ENCODE assay signal across 8 mouse cellular contexts in the genomic region with DNA sequence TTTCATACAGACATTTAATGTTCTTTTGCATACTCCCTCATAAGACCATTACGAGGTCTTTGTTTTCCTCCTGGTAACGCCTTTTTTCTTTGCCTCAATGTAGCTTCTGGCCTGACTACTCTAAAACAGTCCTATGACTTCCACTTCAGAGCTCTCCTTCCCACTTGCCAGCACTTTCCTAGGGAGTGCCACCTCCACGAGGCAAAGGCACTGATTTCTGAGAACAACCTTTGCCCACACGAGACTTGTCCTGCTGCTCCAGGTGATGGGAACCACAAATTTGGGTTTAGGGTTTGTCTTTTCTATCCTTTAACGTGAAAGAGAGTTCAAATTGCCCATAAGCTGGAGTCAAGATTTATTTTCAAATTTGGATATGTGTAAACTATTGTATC. TPM values are rescaled to one million over a fixed set of nuclear protein-coding genes. Genes with fewer than 3 reads are reported as not detected.
A peak's percentile ranks its signal among the peaks of the same experiment; 100 is the strongest.
DNase-seq lines count a peak whose midpoint lies in the region; ATAC-seq and TF ChIP-seq lines count a peak whose summit lies in the region.

No protein-coding gene starts in this region.

- H3K36me3 ChIP-seq in heart, adult 2 months (ENCODE audit: control insufficient read depth, insufficient read depth, low read length) = peaks cover 8% of the 10 kb centered on the region; the same call in 1 of the 2 replicates
- H3K36me3 ChIP-seq in E14TG2a.4 (ENCODE audit: insufficient read depth, low read length) = peaks cover 91% of the 10 kb centered on the region
- H3K36me3 ChIP-seq in heart, postnatal 0 days (replicated peaks; ENCODE audit: control insufficient read depth, insufficient read depth, low read length) = peaks cover 70% of the 10 kb centered on the region
- H3K36me3 ChIP-seq in lung, postnatal 0 days (ENCODE audit: insufficient read depth, low read length) = peaks cover 31% of the 10 kb centered on the region

- no peak for DNase-seq in heart, adult 2 months
- no peak for DNase-seq in heart, adult 11 months
- no peak for DNase-seq in heart, postnatal 0 days (ENCODE audit: low spot score)
- DNase-seq in lung, postnatal 0 days (ENCODE audit: low spot score) = peak; percentile 83
- no peak for DNase-seq in right cerebral cortex, postnatal 4 days
- DNase-seq in layer of hippocampus, adult 11-12 months (ENCODE audit: low spot score) = no peak

- H3K9ac ChIP-seq in heart, adult 2 months (ENCODE audit: low read depth, low read length) = peak overlapping the region; percentile 76
- H3K9ac ChIP-seq in heart, postnatal 0 days (replicated peaks; ENCODE audit: low read depth, low read length) = peak overlapping the region; percentile 79
- H3K9ac ChIP-seq in lung, postnatal 0 days (replicated peaks; ENCODE audit: low read depth) = peak overlapping the region; percentile 81

- H3K27ac ChIP-seq in heart, adult 2 months = peak overlapping the region; percentile 96
- peak overlapping the region; percentile 96 for H3K27ac ChIP-seq in heart, postnatal 0 days (ENCODE audit: low read depth)
- peak overlapping the region; percentile 98 for H3K27ac ChIP-seq in lung, postnatal 0 days (ENCODE audit: low read length)

- TF ChIP-seq POLR2A in heart, adult 2 months (IDR thresholded peaks at IDR 0.05; ENCODE audit: insufficient read depth, low read depth, low read length) = no peak

- TF ChIP-seq CTCF in heart, adult 2 months (IDR thresholded peaks at IDR 0.05) = no peak
- TF ChIP-seq CTCF in E14TG2a.4 (conservative IDR thresholded peaks at IDR 0.05; ENCODE audit: low read length) = no peak
- no peak for TF ChIP-seq CTCF in heart, postnatal 0 days (IDR thresholded peaks at IDR 0.05; ENCODE audit: low read depth)
- no peak for TF ChIP-seq CTCF in lung, postnatal 0 days (IDR thresholded peaks at IDR 0.05)

- peaks cover 5% of the 10 kb centered on the region for H3K4me1 ChIP-seq in heart, adult 2 months (ENCODE audit: control insufficient read depth, insufficient read depth, low read length)
- peaks cover 49% of the 10 kb centered on the region for H3K4me1 ChIP-seq in E14TG2a.4 (replicated peaks; ENCODE audit: low read depth, low read length)
- peaks cover 15% of the 10 kb centered on the region for H3K4me1 ChIP-seq in heart, postnatal 0 days (ENCODE audit: control insufficient read depth, insufficient read depth)
- 0 out of 2 replicates have a peak, but pooled peaks cover 4% of the 10 kb centered on the region for H3K4me1 ChIP-seq in lung, postnatal 0 days (ENCODE audit: insufficient read depth, low read depth, low read length)

- H3K4me3 ChIP-seq in heart, adult 2 months = peak overlapping the region; percentile 76
- H3K4me3 ChIP-seq in E14TG2a.4 (replicated peaks; ENCODE audit: low read length) = peak overlapping the region; percentile 83
- peak overlapping the region; percentile 82 for H3K4me3 ChIP-seq in heart, postnatal 0 days (ENCODE audit: low read depth, low read length)
- H3K4me3 ChIP-seq in lung, postnatal 0 days (ENCODE audit: low read depth, low read length) = peak overlapping the region; percentile 64

- no peaks in the 10 kb centered on the region for H3K9me3 ChIP-seq in E14TG2a.4 (ENCODE audit: low read length)
- H3K9me3 ChIP-seq in heart, postnatal 0 days (replicated peaks; ENCODE audit: control insufficient read depth, low read length) = no peaks in the 10 kb centered on the region
- no peaks in the 10 kb centered on the region for H3K9me3 ChIP-seq in lung, postnatal 0 days (ENCODE audit: low read length)

- no peaks in the 10 kb centered on the region for H3K79me2 ChIP-seq in heart, adult 2 months (replicated peaks; ENCODE audit: control insufficient read depth, insufficient read depth, low read length)

- H3K27me3 ChIP-seq in heart, adult 2 months (ENCODE audit: control insufficient read depth, insufficient read depth, low read length) = no peaks in the 10 kb centered on the region
- no peaks in the 10 kb centered on the region for H3K27me3 ChIP-seq in E14TG2a.4 (ENCODE audit: insufficient read depth, low read length)
- no peaks in the 10 kb centered on the region for H3K27me3 ChIP-seq in heart, postnatal 0 days (ENCODE audit: control insufficient read depth, insufficient read depth, low read length)
- H3K27me3 ChIP-seq in lung, postnatal 0 days (replicated peaks; ENCODE audit: insufficient read depth, low read length) = no peaks in the 10 kb centered on the region

- WGBS in heart, adult 2 months = 17% methylated on average over 5 of the region's 5 CpGs
- 23% methylated on average over 5 of the region's 5 CpGs for WGBS in heart, postnatal 0 days
- 13% methylated on average over 5 of the region's 5 CpGs for WGBS in lung, postnatal 0 days

- no peak for ATAC-seq in heart, postnatal 0 days (ENCODE audit: insufficient read depth, low read depth)
- ATAC-seq in lung, postnatal 0 days = peak; percentile 41
- no peak for ATAC-seq in cerebellum, adult (ENCODE audit: insufficient number of reproducible peaks, low FRiP score, low TSS enrichment)

- intact Hi-C loops in heart, adult 2 months (cut with DNase I) = loop anchor here (5.0 kb wide), 1 partner anchor 94 kb away; a partner anchor contains a TSS

- H3K4me2 ChIP-seq in heart, postnatal 0 days (ENCODE audit: low read depth, low read length) = peak overlapping the region; percentile 79
- peak overlapping the region; percentile 58 for H3K4me2 ChIP-seq in lung, postnatal 0 days (replicated peaks; ENCODE audit: low read depth, low read length)

- TF ChIP-seq EP300 in heart, adult 2 months (IDR thresholded peaks at IDR 0.05; ENCODE audit: insufficient read depth, low read depth, low read length) = no peak
- no peak for TF ChIP-seq EP300 in heart, postnatal 0 days (IDR thresholded peaks at IDR 0.05; ENCODE audit: low read depth)
- TF ChIP-seq EP300 in lung, postnatal 0 days (IDR thresholded peaks at IDR 0.05) = no peak

RNA-seq across cellular contexts. Expression of a gene that starts 0.6 kb away (rescaled TPM):
- total RNA-seq in heart, adult 2 months (2021) = 100 to 1,000 TPM; 224 to 260 TPM
- 191 and 291 TPM in 2 replicates for polyA plus RNA-seq in heart, adult 2 months (2012; rRNA removed)
- total RNA-seq in heart, postnatal 0 days (2014; rRNA removed; ENCODE audit: low replicate concordance) = 407 and 439 TPM in 2 replicates
- polyA plus RNA-seq in heart, postnatal 0 days (2015; fragmentation: Nextera tagmentation; extraction: Ambion mirVana) = 172 and 173 TPM in 2 replicates
- polyA plus RNA-seq in lung, postnatal 0 days (2015; fragmentation: Nextera tagmentation; extraction: Ambion mirVana) = 153 and 159 TPM in 2 replicates

RNA-seq across cellular contexts. Expression of a gene that starts 12.5 kb away (rescaled TPM):
- total RNA-seq in heart, adult 2 months (2021) = 1 to 10 TPM; 8.5 to 9.4 TPM
- 7.2 and 10.6 TPM in 2 replicates for polyA plus RNA-seq in heart, adult 2 months (2012; rRNA removed)
- total RNA-seq in heart, postnatal 0 days (2014; rRNA removed; ENCODE audit: low replicate concordance) = 9.8 and 18.0 TPM in 2 replicates
- polyA plus RNA-seq in heart, postnatal 0 days (2015; fragmentation: Nextera tagmentation; extraction: Ambion mirVana) = 8.2 and 10.4 TPM in 2 replicates
- 12.8 and 13.6 TPM in 2 replicates for polyA plus RNA-seq in lung, postnatal 0 days (2015; fragmentation: Nextera tagmentation; extraction: Ambion mirVana)

RNA-seq across cellular contexts. Expression of a gene that starts 22.9 kb away (rescaled TPM):
- total RNA-seq in heart, adult 2 months (2021) = 100 to 1,000 TPM; 299 to 348 TPM
- 23.0 and 42.5 TPM in 2 replicates for polyA plus RNA-seq in heart, adult 2 months (2012; rRNA removed)
- 122 and 135 TPM in 2 replicates for total RNA-seq in heart, postnatal 0 days (2014; rRNA removed; ENCODE audit: low replicate concordance)
- polyA plus RNA-seq in heart, postnatal 0 days (2015; fragmentation: Nextera tagmentation; extraction: Ambion mirVana) = 56.8 and 59.1 TPM in 2 replicates
- 151 and 163 TPM in 2 replicates for polyA plus RNA-seq in lung, postnatal 0 days (2015; fragmentation: Nextera tagmentation; extraction: Ambion mirVana)

RNA-seq across cellular contexts. Expression of a gene that starts 24.5 kb away (rescaled TPM):
- 10 to 100 TPM; 29.0 to 32.1 TPM for total RNA-seq in heart, adult 2 months (2021)
- polyA plus RNA-seq in heart, adult 2 months (2012; rRNA removed) = 13.1 and 15.6 TPM in 2 replicates
- 55.1 and 57.9 TPM in 2 replicates for total RNA-seq in heart, postnatal 0 days (2014; rRNA removed; ENCODE audit: low replicate concordance)
- 47.6 and 51.5 TPM in 2 replicates for polyA plus RNA-seq in heart, postnatal 0 days (2015; fragmentation: Nextera tagmentation; extraction: Ambion mirVana)
- 81.8 and 84.7 TPM in 2 replicates for polyA plus RNA-seq in lung, postnatal 0 days (2015; fragmentation: Nextera tagmentation; extraction: Ambion mirVana)

RNA-seq across cellular contexts. Expression of a gene that starts 36.8 kb away (rescaled TPM):
- 1 to 10 TPM; 7.0 to 9.7 TPM for total RNA-seq in heart, adult 2 months (2021)
- polyA plus RNA-seq in heart, adult 2 months (2012; rRNA removed) = 17.6 and 18.4 TPM in 2 replicates
- total RNA-seq in heart, postnatal 0 days (2014; rRNA removed; ENCODE audit: low replicate concordance) = 6.7 and 21.0 TPM in 2 replicates
- polyA plus RNA-seq in heart, postnatal 0 days (2015; fragmentation: Nextera tagmentation; extraction: Ambion mirVana) = 9.6 and 10.1 TPM in 2 replicates
- polyA plus RNA-seq in lung, postnatal 0 days (2015; fragmentation: Nextera tagmentation; extraction: Ambion mirVana) = 28.6 and 30.5 TPM in 2 replicates
